ENCODE assay signal across 17 mouse cellular contexts in the genomic region with DNA sequence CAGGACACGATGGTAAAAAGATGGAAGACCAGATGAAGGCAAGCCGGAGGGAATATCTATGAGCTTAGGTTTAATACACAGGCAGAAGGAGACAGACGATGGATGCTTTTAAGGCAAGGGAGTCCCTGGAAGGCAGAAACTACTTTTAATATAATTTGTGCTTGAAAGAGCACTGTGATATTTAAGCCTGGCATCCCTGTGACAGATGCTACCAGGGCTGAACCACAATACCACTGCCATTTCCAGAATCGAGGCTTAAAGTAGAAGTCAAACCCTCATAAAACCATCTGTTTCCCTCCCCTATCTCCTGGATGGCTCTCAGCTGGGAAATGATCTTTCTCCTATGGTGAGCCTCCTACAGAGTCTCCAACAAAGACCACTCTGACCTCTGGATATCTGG.
"Had no signal": no experiment of that assay in that cellular context is flagged by ENCODE, and none has a peak within 500 bp of the region (broad histone marks: within the 10 kb centered on the region; RNA-seq: fewer than 3 reads in every experiment).

No protein-coding gene starts in this region.

- H3K9ac ChIP-seq: kidney, embryonic 15.5 days; liver, embryonic 13.5 days had no signal

- ATAC-seq: intestine, postnatal 0 days had no signal

- DNase-seq: kidney, adult 8-10 months; kidney, postnatal 10 days; kidney, postnatal 4 days; layer of hippocampus, postnatal 36 days; liver, embryonic 13.5 days; lung, adult 2 months; lung, postnatal 14 days; lung, postnatal 4 days; midbrain, embryonic 14.5 days; right cerebral cortex, postnatal 14 days; right cerebral cortex, postnatal 4 days; thymus, postnatal 25 days had no signal

- H3K4me1 ChIP-seq: kidney, embryonic 15.5 days; liver, embryonic 13.5 days had no signal

- H3K27ac ChIP-seq: kidney, embryonic 15.5 days; layer of hippocampus, adult 2 months; left cerebral cortex, adult 2 months; liver, embryonic 13.5 days had no signal

- H3K27me3 ChIP-seq: kidney, embryonic 15.5 days; liver, embryonic 13.5 days had no signal

- H3K4me2 ChIP-seq: kidney, embryonic 15.5 days; liver, embryonic 13.5 days; midbrain, embryonic 11.5 days had no signal

- H3K36me3 ChIP-seq: kidney, embryonic 15.5 days; liver, embryonic 13.5 days had no signal

- H3K4me3 ChIP-seq: kidney, embryonic 15.5 days; layer of hippocampus, adult 2 months; left cerebral cortex, adult 2 months; liver, embryonic 13.5 days had no signal

- H3K9me3 ChIP-seq: kidney, embryonic 15.5 days; liver, embryonic 13.5 days had no signal
